Mouse (Mus musculus) embryonic fibroblast, embryonic 13.5 days (primary cell): ENCODE measurements around the gene Slc35e3.

Experiments
- CTCF ChIP-seq: IDR thresholded peaks from 2 replicates; pipeline ENCODE4 v1.5.1; 2011; ENCODE audit warnings: mild to moderate bottlenecking, control low read depth, low read length, moderate library complexity, borderline replicate concordance; ENCODE audit not compliant: insufficient read depth
- POLR2A ChIP-seq: IDR thresholded peaks from 2 replicates; pipeline ENCODE4 v1.6.1; 2011; ENCODE audit warnings: low read depth, mild to moderate bottlenecking, control low read depth, low read length, moderate library complexity

- TF ChIP-seq POLR2A (no peak), CTCF (no peak)
Observed at GRCm38 (mm10) chr10:117696021-117696826, 49.9 kb downstream of the Slc35e3 start.
